Mouse (Mus musculus) WW6 (cell line): ENCODE measurements around the gene Pdf.

ENCODE experiments used
- DNase-seq: peaks from one replicate; pipeline ENCODE4 v3.0.0-alpha.2; 2013; ENCODE audit warnings: low read depth, low spot score

Gene Pdf

GRCm38 (mm10) chr8:107048061-107048941, at the start of gene Pdf:
Gene Pdf, minus strand, starts transcription at chr8:107048614.
- DNase-seq, result peak; percentile 79

DNA sequence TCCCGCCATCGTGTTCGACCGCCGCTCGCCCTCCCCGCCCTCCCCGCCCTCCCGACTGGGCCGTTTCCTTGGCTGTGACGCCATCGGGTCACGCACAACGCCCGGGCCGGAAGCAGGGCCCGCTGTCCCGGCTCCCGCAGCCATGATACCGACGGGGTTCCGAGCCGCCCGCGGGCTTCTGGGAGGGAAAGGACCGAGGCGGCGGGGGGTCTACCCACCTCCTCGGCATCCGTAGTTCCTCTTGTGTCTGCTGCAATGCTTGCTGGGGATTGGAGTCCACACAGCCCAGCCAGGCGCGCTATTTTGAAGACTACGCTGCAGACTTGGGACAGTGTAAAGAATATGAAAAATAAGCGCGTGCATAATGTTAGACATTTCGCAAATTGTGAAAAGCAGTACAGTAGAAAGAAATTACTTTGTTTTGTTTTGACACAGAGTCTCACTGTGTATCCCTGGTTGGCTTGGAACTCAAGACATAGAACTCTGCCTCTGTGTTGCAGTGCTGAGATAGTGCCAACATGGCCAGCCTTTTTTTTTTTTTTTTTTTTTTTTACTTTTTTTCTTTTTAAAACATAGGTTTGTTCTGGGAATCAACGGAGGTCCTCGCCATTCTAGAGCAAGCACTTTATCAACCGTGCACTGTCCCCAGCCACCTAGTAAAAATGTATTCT, 48.1 kb upstream of the Pdf start, which contains the start of gene Terf2:
Terf2 (minus strand) TSS at position 182 of the 671 bp plus-strand sequence.
- DNase-seq, result peak; percentile 93

DNA sequence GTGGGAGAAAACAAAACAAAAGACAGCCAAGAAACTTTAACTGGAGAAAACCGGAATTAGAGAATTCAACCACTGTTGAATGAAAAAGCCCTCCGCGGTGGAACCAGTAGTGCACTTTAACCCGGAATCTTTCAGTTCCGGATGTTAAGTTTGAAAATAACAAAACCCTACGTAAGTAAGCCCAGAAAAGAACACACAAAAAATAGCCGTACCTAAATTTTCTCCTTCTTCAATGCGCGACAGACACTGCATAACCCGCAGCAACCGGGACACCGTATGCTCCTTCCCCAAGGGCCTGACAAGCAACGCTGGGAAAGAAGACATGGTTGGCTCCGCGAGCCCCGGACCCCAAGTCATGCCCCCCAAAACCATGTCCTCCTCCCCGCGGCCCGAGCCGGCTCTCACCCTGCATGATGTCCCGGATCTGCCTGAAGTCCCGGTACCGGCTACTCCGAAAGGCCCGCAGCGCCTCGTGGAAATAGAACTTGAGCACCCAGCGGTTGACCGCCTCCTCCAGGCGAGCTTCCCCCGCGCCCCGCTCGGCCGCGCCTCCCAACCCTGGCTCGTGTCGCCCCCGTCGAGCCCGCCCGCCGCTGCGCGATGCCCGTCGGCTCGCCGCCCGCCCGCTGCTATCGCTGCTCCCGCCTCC, 47.4 kb upstream of the Pdf start:
- no peak for DNase-seq

- no peak for DNase-seq
Observed at GRCm38 (mm10) chr8:107090531-107090930, 42.1 kb upstream of the Pdf start.

- DNase-seq, result no peak
Observed at GRCm38 (mm10) chr8:107088526-107089063, 40.2 kb upstream of the Pdf start.

- DNase-seq, result no peak
Observed at GRCm38 (mm10) chr8:107086018-107086417, 37.6 kb upstream of the Pdf start.

- peak; percentile 69 for DNase-seq
Observed at GRCm38 (mm10) chr8:107085358-107085757, 36.9 kb upstream of the Pdf start.

GRCm38 (mm10) chr8:107076239-107076888, 27.9 kb upstream of the Pdf start:
- no peak for DNase-seq

DNA sequence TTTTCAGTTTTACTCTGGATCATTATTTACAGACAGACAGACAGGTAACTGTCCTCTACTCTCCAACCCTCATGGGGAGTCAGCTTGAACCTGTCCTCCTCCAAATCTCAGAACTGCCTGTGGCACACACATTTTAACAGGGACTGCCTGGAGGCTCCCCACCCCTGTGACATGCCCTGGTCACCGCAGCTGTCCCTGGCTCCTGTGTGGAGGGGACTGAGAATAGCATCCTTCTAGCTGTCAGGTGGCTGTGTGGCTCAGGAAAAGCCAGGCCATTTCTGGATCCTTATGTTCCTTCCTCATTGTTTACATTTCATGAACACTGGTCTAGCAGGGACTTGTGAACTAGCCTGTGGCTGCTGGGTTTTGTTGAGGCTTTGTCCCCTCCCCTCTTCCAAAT, 25.7 kb upstream of the Pdf start:
- DNase-seq, result no peak

DNA sequence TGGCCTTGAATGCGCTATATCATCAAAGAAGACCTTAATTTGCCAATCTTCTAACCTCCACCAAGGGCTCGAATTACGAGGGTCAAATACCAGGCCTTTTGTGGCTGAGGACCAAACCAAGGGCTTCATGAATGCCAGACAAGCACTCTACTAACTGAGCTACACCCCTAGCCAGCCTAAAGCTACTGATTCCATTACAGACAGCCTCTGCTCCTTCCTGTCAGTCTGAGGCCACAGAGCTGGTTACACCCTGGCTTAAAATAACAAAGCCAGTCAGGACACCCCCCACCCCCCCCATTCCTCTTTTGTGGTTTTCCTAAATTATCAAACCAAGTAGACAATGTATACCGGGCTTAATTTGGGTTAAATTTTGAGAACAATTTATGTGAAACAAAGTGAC, 25.3 kb upstream of the Pdf start:
- DNase-seq, result no peak

GRCm38 (mm10) chr8:107065511-107066496, 17.4 kb upstream of the Pdf start, which contains the start of gene Tmed6:
Gene Tmed6, minus strand, starts transcription at chr8:107065644.
- peak; percentile 64 for DNase-seq

- no peak for DNase-seq
Observed at GRCm38 (mm10) chr8:107062613-107063012, 14.2 kb upstream of the Pdf start.

- DNase-seq, result no peak
Observed at GRCm38 (mm10) chr8:107056973-107057369, 8.6 kb upstream of the Pdf start.

DNA sequence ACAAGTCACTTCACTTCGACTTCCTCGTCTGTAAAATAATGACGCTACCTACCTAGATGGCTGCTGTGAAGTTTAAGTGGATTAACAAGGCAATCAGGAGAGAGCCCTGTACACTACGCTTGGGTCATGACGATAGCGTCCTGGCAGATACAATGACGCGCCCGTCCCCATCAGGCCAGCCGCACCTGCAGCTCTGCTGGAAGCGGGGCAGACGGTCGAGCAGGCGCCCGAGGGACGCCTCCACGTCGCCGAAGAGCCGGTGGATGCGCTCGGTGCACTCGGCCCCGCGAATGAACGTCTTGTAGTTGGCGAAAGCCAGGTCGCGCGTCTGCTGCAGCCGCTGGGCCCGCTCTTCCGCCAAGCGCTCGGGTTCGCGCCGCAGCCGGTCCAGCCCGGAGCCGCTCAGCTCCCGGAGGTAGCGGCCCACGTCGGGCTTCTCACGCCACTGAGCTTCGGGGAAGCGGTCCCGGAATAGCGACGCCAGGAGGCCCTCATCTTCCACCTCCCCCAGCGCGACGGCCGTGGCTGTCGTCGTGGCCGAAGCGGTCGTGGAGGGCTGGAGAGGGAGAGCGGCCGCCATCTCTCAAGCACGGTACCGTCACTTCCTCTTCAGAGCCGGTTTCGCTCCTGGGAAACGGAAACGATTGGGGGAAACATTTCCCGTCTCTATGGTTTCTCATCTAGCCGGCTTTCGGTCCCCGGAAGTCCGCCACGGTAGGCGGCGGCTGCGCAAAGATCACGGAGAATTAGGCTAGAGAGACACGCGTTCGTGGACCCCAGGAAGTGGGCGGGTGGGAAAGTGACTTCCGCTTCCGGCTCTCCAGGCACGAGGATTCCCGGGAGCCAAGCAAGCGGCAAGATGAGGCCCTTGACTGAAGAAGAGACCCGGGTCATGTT, 7.9 kb upstream of the Pdf start, which contains the start of the genes Cog8 and Nip7:
Cog8 (minus strand) TSS at position 614 of the 897 bp plus-strand sequence.
Nip7 (plus strand) TSS at position 802 of the 897 bp plus-strand sequence.
- DNase-seq, result peak; percentile 98

- DNase-seq, result no peak
Observed at GRCm38 (mm10) chr8:107052046-107052445, 3.6 kb upstream of the Pdf start.

DNA sequence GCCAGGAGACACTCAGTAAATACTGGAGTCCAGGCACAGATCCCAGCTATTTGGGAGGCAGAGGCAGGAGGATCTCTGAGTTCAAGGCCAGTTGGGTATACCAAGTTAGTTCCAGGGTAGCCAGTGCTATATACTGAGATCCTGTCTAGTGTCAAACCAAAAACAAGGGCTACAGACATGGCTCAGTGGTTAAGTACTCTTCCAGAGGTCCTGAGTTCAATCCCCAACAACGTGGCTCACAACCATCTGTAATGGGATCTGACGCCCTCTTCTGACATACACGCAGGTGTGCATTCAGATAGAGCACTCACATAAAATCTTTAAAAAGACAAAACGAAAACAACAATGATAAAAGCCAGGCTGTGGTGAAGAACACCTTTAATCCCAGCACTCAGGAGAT, 1.1 kb upstream of the Pdf start:
- DNase-seq, result no peak

- no peak for DNase-seq
Observed at GRCm38 (mm10) chr8:107046976-107047375, 1.4 kb downstream of the Pdf start.

- no peak for DNase-seq
Observed at GRCm38 (mm10) chr8:107045478-107045877, 2.9 kb downstream of the Pdf start.

GRCm38 (mm10) chr8:107040632-107041031, 7.8 kb downstream of the Pdf start:
- no peak for DNase-seq
